Mouse (Mus musculus): ENCODE results near the gene Spats2. TPM values are rescaled to one million over a fixed set of nuclear protein-coding genes. Genes with fewer than 3 reads are reported as not detected.
"Not testable (repeated sequence)": the region's sequence is repeated elsewhere in the genome, so short reads cannot be mapped to it uniquely, and the experiment has no call there.

Gene Spats2
- polyA plus RNA-seq, 1 experiment from 2014 or later = 38.9 TPM

DNA sequence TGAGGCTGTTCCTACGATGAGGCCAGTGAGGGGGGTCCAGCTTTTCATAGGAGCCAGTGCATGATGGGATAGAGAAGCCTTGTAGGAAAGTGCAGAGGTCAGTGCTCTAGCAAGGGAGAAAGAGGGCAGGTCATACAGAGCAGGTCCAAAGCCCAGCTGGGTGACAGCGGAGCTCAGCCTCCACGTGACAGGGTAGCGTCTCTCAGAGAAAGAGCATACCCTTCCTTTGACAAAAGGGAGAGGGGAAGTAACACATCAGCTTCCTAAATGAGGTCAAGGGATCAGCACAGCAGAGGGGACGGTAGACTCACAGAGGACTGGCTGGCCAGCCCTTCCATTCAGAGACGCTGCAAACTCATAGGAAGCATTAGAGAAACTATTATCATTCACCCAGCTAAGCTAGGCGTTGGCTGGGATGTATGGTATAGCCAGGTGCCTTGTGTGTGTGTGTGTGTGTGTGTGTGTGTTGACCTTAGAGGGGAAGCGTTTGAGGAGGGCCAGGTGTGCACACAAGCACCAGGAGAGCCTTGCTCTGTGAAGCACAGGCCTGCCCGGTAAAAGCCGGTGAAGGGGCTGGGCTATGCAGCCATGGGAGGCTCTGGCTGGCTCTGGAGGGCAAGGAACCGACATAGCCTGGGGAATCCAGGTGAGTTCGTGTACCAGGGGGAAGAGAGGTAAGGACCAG, 108.8 kb downstream of the Spats2 start:
- H3K27me3 ChIP-seq = peaks cover 24% of the 10 kb centered on the region
- no peak overlapping the region for H3K4me2 ChIP-seq
- no peak for ATAC-seq (ENCODE audit: borderline replicate concordance, extremely low read depth, low FRiP score, low TSS enrichment)
- no peak overlapping the region for H3K9ac ChIP-seq
- no peaks in the 10 kb centered on the region for H3K36me3 ChIP-seq
- no peak overlapping the region for H3K27ac ChIP-seq
- no peaks in the 10 kb centered on the region for H3K4me1 ChIP-seq
- WGBS = 39% methylated on average over 12 of the region's 12 CpGs
- H3K4me3 ChIP-seq = no peak overlapping the region
- H3K9me3 ChIP-seq = no peaks in the 10 kb centered on the region

DNA sequence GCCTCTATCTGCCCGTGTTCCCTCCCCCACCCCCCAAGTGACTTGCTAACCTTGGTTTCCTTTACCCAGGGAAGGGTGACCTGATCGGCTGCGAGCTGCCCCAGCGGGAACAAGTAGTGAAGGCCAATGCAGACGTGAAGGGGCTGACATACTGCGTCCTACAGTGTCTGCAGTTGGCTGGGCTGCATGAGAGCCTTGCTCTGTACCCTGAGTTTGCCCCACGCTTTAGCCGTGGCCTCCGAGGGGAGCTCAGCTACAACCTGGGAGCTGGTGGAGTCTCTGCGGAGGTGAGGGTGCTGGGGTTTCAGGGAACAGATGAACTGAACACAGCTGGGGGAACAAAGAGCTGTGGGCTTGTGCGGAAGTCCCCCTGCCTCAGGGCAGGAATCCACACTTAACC, 112.3 kb downstream of the Spats2 start:
- no peak overlapping the region for H3K4me2 ChIP-seq
- H3K27ac ChIP-seq = no peak overlapping the region
- no peaks in the 10 kb centered on the region for H3K9me3 ChIP-seq
- H3K4me3 ChIP-seq = no peak overlapping the region
- ATAC-seq (ENCODE audit: borderline replicate concordance, extremely low read depth, low FRiP score, low TSS enrichment) = no peak
- H3K27me3 ChIP-seq = peaks cover 8% of the 10 kb centered on the region; the same call in 1 of the 2 replicates
- no peak overlapping the region for H3K9ac ChIP-seq
- WGBS = 51% methylated on average over 11 of the region's 11 CpGs
- H3K36me3 ChIP-seq = peaks cover 7% of the 10 kb centered on the region
- no peaks in the 10 kb centered on the region for H3K4me1 ChIP-seq

DNA sequence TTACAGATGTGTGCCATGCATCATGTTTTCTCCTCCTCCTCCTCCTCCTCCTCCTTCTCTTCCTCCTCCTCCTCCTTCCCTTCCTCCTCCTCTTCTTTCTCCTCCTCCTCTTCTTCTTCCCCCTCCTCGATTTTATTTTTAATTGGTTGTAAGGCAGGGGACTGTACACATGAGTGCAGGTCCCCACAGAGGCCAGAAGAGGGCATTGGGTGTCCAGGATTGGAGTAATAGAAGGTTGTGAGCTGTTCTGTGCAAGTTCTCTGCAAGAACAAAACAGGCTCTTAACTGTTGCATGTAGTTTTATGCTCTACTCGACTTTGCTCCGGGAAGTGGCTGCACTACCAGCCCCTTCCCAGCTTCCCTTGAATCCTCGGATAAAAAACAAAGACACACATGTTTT, 114.4 kb downstream of the Spats2 start:
- 77% methylated on average over 4 of the region's 4 CpGs for WGBS
- Histone ChIP-seq H3K27ac (no peak overlapping the region), H3K27me3 (no peaks in the 10 kb centered on the region), H3K4me3 (no peak overlapping the region), H3K36me3 (peaks cover 27% of the 10 kb centered on the region), H3K9me3 (no peaks in the 10 kb centered on the region), H3K4me1 (no peaks in the 10 kb centered on the region), H3K4me2 (no peak overlapping the region), H3K9ac (no peak overlapping the region)
- no peak for ATAC-seq (ENCODE audit: borderline replicate concordance, extremely low read depth, low FRiP score, low TSS enrichment)

DNA sequence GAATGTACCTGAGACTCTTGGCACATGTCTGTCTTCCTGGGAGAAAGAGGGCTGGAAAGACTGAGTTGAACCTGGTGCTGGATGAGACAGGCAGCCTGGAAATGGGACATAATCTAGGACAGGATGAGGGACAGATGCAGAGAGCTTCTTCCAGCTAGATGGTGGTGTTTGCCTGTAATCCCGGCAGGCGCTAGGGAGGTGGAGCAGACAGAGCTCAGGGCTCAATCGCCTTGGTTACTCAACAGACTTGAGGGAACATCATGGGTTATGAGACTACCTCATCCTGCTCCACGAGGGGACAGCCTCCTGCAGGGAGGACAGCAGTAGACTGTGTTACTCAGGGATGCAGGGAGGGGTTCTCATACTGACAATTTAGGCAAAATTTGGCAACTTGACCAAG, 115.5 kb downstream of the Spats2 start:
- H3K4me3 ChIP-seq = no peak overlapping the region
- 75% methylated on average over 4 of the region's 4 CpGs for WGBS
- no peaks in the 10 kb centered on the region for H3K9me3 ChIP-seq
- H3K27me3 ChIP-seq = no peaks in the 10 kb centered on the region
- no peak for ATAC-seq (ENCODE audit: borderline replicate concordance, extremely low read depth, low FRiP score, low TSS enrichment)
- H3K9ac ChIP-seq = no peak overlapping the region
- no peak overlapping the region for H3K4me2 ChIP-seq
- H3K27ac ChIP-seq = no peak overlapping the region
- peaks cover 39% of the 10 kb centered on the region for H3K36me3 ChIP-seq
- H3K4me1 ChIP-seq = no peaks in the 10 kb centered on the region

DNA sequence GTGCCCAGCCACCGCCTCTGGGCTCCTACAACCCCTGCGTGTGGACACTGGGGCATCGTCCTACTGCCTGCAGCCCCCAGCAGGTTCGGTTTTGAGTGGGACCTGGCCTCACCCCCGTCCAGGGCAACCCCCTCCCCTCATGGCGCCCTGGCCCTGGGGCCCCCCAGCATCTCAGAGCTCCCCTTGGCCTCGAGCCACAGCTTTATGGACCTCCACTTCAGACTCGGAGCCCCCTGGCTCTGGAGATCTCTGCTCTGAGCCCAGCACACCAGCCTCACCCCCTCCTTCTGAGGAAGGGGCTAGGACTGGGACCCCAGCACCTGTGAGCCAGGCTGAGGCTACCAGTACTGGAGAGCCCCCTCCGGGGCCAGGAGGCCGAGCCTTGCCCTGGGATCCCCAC, 116.3 kb downstream of the Spats2 start:
- no peak overlapping the region for H3K27ac ChIP-seq

DNA sequence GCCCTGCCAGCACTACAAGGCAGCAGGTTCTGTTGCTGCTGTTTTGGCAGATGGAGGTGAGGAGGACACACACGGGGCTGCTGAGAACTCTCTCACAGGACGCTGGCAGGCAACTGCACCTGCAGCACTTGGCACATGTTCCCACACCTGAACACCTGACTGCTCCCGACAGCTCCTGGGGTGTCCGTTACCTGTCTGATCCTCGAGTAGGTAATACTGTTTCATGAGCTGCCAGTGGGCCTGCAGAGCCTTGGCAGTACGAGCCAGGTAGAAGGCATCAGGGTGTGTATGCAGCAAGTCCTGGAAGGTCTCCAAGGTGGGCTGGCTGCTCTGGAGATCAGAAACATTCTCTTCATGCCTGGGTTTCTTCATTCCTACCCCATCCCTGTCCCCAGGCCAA, 121.0 kb downstream of the Spats2 start:
- H3K27me3 ChIP-seq; H3K27ac ChIP-seq; H3K9ac ChIP-seq; ATAC-seq (ENCODE audit: borderline replicate concordance, extremely low read depth, low FRiP score, low TSS enrichment); H3K9me3 ChIP-seq; H3K4me2 ChIP-seq; H3K4me3 ChIP-seq; H3K4me1 ChIP-seq: not testable (repeated sequence)
- WGBS = 81% methylated on average over 6 of the region's 6 CpGs
- H3K36me3 ChIP-seq = peaks cover 60% of the 10 kb centered on the region

More for the DNA sequence above, 116.3 kb downstream of the Spats2 start:
- 93% methylated on average over 10 of the region's 10 CpGs for WGBS
- H3K4me2 ChIP-seq = no peak overlapping the region
- H3K4me1 ChIP-seq = no peaks in the 10 kb centered on the region
- ATAC-seq (ENCODE audit: borderline replicate concordance, extremely low read depth, low FRiP score, low TSS enrichment) = no peak
- H3K36me3 ChIP-seq = peaks cover 45% of the 10 kb centered on the region
- no peak overlapping the region for H3K4me3 ChIP-seq
- no peaks in the 10 kb centered on the region for H3K27me3 ChIP-seq
- H3K9ac ChIP-seq = no peak overlapping the region
- H3K9me3 ChIP-seq = no peaks in the 10 kb centered on the region

DNA sequence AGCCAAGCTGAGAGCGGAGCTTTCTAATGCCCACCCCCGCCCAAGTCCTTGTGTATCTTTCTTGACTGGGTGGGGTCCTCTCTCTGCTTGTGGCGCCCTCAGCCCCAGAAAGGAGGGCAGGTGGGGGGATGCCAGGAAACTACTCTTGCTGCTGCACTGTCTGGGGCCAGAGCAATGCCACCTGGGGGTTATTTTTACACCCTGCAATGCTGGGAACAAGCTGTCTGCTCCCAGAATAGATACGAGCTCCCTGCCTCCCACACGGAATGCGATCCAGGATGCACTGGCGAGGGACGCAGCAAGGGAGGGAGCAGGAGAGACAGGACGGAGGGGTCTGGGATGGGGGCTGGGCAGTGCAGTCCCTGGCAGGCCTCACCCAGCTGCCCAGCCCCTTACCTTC, 123.3 kb downstream of the Spats2 start:
- Histone ChIP-seq H3K27ac (no peak overlapping the region), H3K27me3 (no peaks in the 10 kb centered on the region), H3K4me1 (peaks cover 15% of the 10 kb centered on the region), H3K4me2 (no peak overlapping the region), H3K9ac (no peak overlapping the region), H3K4me3 (no peak overlapping the region), H3K9me3 (no peaks in the 10 kb centered on the region), H3K36me3 (peaks cover 43% of the 10 kb centered on the region)
- 80% methylated on average over 9 of the region's 9 CpGs for WGBS
- ATAC-seq (ENCODE audit: borderline replicate concordance, extremely low read depth, low FRiP score, low TSS enrichment) = no peak

DNA sequence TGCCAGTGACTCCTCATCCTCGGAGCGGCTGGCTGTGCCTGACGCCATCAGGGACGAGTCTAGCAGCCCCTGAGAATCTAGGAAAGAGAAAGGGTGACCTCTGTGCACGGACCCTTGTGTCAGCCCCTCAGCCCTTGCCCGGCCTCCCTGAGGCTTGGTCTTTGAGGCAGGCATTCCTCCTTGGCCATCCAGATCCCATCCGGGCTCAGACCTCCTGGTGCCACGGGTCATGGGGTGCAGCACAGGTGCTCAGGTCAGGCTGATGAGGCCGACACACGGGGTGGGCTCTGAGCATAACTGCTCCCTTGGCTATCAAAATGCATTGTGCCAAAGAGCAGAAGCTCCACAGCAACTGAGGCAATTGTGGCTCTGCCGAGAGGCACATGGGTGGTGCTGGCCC, 124.2 kb downstream of the Spats2 start:
- Histone ChIP-seq H3K9me3 (no peaks in the 10 kb centered on the region), H3K27ac (no peak overlapping the region), H3K27me3 (no peaks in the 10 kb centered on the region), H3K4me3 (no peak overlapping the region), H3K36me3 (peaks cover 34% of the 10 kb centered on the region), H3K4me2 (no peak overlapping the region), H3K4me1 (peaks cover 15% of the 10 kb centered on the region), H3K9ac (no peak overlapping the region)
- 93% methylated on average over 11 of the region's 11 CpGs for WGBS
- ATAC-seq (ENCODE audit: borderline replicate concordance, extremely low read depth, low FRiP score, low TSS enrichment) = no peak

DNA sequence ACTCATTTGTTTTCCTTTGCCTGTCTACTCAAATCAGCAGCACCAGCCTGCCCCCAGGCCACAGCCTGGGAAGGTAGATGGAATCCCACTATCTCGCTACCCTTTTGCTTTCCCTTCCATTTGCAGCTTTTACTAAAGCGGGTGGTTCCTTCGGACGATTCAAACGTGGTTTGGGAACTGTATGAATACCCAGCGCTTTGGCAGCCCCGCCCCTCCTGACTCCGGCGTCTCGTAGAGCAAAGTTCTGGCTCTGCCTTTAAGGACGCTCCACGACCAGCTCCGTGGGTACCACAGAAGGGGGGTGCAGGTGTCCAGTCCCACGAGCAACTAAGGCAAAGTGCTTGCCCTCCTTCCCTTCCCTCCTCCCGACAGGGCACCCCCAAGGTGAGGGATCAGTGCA, 125.4 kb downstream of the Spats2 start:
- Histone ChIP-seq H3K4me1 (peaks cover 15% of the 10 kb centered on the region), H3K4me2 (peak overlapping the region; percentile 80), H3K36me3 (peaks cover 23% of the 10 kb centered on the region), H3K9ac (peak overlapping the region; percentile 54), H3K4me3 (peak overlapping the region; percentile 85)
- WGBS = under 1% methylated on average over 14 of the region's 15 CpGs
- not testable (repeated sequence) for H3K27me3 ChIP-seq; H3K9me3 ChIP-seq; H3K27ac ChIP-seq; ATAC-seq (ENCODE audit: borderline replicate concordance, extremely low read depth, low FRiP score, low TSS enrichment)

DNA sequence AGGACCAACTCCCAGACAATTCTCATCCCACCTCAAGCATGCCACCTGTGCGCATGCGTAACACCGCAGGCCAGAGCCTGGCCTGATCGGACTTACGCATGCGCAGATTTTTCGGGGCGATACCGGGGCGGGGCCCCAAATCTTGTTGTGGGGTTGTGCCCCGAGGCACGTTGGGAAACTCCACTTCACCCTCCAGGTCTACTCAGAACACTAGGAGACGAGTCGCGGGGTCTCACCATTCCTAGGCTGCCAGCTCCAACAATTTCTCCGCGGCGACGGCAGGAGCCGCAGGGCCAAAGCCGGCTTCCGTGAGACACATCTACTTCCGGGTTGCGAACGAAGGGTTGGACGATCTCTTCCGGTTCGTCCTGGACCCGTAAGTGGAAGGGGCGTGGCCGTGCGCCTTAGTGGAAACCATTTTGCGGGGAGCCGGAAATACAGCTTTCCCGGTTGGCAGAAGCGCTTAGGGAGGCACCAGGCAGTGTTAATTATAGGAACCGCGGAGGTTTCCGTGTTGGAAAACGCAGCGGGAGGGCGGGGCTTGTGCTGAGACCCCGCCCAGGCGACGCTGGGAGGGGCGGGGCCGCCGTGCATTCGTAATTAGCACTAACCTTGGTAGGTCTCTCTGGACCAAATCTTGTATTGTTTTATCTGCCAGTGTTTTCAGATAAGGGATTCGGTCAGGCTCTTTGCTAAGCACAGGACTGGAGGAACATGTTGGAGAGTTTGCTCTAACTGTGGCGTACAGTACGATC, 126.1 kb downstream of the Spats2 start, which contains the start of gene Mcrs1:
TSS of gene Mcrs1 (minus strand) at position 336 of the 755 bp plus-strand sequence.
- peak; percentile 94 for ATAC-seq (ENCODE audit: borderline replicate concordance, extremely low read depth, low FRiP score, low TSS enrichment)
- under 1% methylated on average over 52 of the region's 52 CpGs for WGBS
- Histone ChIP-seq H3K4me2 (peak within 1 kb of the TSS; percentile 80), H3K9me3 (no peaks in the 10 kb centered on the region), H3K4me1 (peaks cover 15% of the 10 kb centered on the region), H3K27ac (peak within 1 kb of the TSS; percentile 99), H3K4me3 (peak within 1 kb of the TSS; percentile 85), H3K27me3 (no peaks in the 10 kb centered on the region), H3K9ac (peak within 1 kb of the TSS; percentile 65), H3K36me3 (peaks cover 16% of the 10 kb centered on the region)

DNA sequence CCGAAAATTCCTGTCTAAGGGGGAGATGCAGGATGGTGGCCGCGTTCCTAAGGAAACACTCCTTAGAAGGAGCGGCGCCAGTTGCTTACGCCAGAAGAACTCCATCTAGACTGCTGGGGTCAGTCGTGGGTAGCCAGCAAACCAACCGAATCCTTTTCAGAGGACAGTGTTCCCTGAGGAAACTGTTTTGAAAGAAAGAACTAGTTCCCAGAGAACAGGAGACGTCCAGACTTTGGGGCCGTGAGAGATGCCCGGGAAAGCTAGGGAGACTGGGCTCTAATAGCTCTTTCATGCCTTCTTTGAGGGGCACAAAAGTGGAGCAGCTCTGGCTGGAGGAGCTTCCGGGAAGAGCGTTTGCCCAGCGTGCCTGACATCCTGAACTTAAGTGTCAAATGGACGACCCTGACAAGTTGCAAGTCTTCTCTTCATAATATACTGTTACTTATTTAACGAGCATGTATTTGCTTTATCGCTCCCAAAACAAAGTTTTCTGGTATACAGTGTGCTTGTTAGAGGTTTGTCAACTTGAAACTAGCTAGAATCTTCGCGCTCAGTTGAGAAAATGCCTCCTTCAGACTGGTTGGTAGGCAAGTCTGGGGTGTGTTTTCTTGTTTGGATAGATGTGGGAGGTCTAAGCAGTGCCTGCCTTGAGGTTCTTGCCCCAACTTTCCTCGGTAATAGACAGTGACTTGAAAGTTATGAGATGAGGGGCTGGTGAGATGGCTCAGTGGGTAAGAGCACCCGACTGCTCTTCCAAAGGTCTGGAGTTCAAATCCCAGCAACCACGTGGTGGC, 126.9 kb downstream of the Spats2 start:
- Histone ChIP-seq H3K9ac (peak overlapping the region; percentile 53), H3K27me3 (no peaks in the 10 kb centered on the region), H3K27ac (peak overlapping the region; percentile 99), H3K9me3 (no peaks in the 10 kb centered on the region), H3K4me3 (peak overlapping the region; percentile 85), H3K36me3 (peaks cover 9% of the 10 kb centered on the region), H3K4me2 (peak overlapping the region; percentile 80), H3K4me1 (peaks cover 15% of the 10 kb centered on the region)
- 2% methylated on average over 22 of the region's 22 CpGs for WGBS
- peak; percentile 71 for ATAC-seq (ENCODE audit: borderline replicate concordance, extremely low read depth, low FRiP score, low TSS enrichment)

DNA sequence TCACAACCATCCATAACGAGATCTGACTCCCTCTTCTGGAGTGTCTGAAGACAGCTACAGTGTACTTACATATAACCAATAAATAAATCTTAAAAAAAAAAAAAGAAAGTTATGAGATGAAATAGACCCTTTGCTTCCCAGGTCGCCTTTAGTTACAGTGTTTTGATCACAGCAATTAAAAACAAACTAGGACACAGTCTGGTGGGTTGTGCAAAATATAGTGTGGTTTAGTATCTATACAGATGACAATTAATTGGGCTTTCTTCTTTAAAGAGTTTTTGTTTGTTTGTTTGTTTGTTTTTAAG, 127.4 kb downstream of the Spats2 start:
- H3K27me3 ChIP-seq; H3K9ac ChIP-seq; ATAC-seq (ENCODE audit: borderline replicate concordance, extremely low read depth, low FRiP score, low TSS enrichment); H3K36me3 ChIP-seq; H3K9me3 ChIP-seq: not testable (repeated sequence)
- Histone ChIP-seq H3K4me1 (peaks cover 15% of the 10 kb centered on the region), H3K27ac (peak overlapping the region; percentile 99), H3K4me3 (peak overlapping the region; percentile 85; the same call in 1 of the 2 replicates), H3K4me2 (peak overlapping the region; percentile 80)
- WGBS = 41% methylated on average over 2 of the region's 2 CpGs

Measured in lung, embryonic 15.5 days (tissue).